Mouse (Mus musculus) testis, adult 10 weeks (tissue): ENCODE results near the gene Atp5g2. TPM values are rescaled to one million over a fixed set of nuclear protein-coding genes. Genes with fewer than 3 reads are reported as not detected.

Experiments used
- polyA plus RNA-seq: library from polyadenylated mRNA; stranded (reverse); fragments of 350-450 nt; fragmentation: Illumina TruSeq; extraction: RNeasy Lipid Tissue Mini Kit (QIAGEN cat#74804); gene quantifications from one replicate; pipeline ENCODE4 v1.2.3, GENCODE M21; 2014; ENCODE audit warnings: low read depth, low replicate concordance

Gene Atp5g2
- 5.0 TPM for polyA plus RNA-seq

GRCm38 (mm10) chr15:102672215-102673071 lies at the start of gene Atp5g2:
Gene Atp5g2 (minus strand): TSS chr15:102672352.

GRCm38 (mm10) chr15:102624970-102625686 lies 47.0 kb downstream of the Atp5g2 start, which contains the start of the genes Gm28047 and Atf7:
Gene Gm28047 (minus strand): TSS chr15:102625067.
Gene Atf7 (minus strand): TSS chr15:102625464.

Other genes starting within 250 kb of the Atp5g2 start
- gene Amhr2, start 227.0 kb downstream of the Atp5g2 start, polyA plus RNA-seq: 3.7 TPM
- 5.6 TPM for gene Prr13, start 213.3 kb downstream of the Atp5g2 start, polyA plus RNA-seq
- 1,121 TPM for gene Pcbp2, start 201.8 kb downstream of the Atp5g2 start, polyA plus RNA-seq
- not detected for gene Gm10337, start 168.6 kb downstream of the Atp5g2 start, polyA plus RNA-seq
- 1.4 TPM for gene Map3k12, start 155.3 kb downstream of the Atp5g2 start, polyA plus RNA-seq
- gene Tarbp2, start 154.2 kb downstream of the Atp5g2 start, polyA plus RNA-seq: 7.4 TPM
- not detected for gene Npff, start 147.4 kb downstream of the Atp5g2 start, polyA plus RNA-seq
- gene Gm28047, start 47.3 kb downstream of the Atp5g2 start, polyA plus RNA-seq: not detected
- gene Atf7, start 46.9 kb downstream of the Atp5g2 start, polyA plus RNA-seq: 21.2 TPM
- gene Calcoco1, start 49.8 kb upstream of the Atp5g2 start, polyA plus RNA-seq: 23.1 TPM
- not detected for gene Hoxc13, start 248.8 kb upstream of the Atp5g2 start, polyA plus RNA-seq